Mouse (Mus musculus) embryonic facial prominence, embryonic 14.5 days (tissue): Measurements from ENCODE around the gene Plaur. TPM values are rescaled to one million over a fixed set of nuclear protein-coding genes. Genes with fewer than 3 reads are reported as not detected.
A peak's percentile ranks its signal among the peaks of the same experiment; 100 is the strongest.
"Not testable (repeated sequence)": the region's sequence is repeated elsewhere in the genome, so short reads cannot be mapped to it uniquely, and the experiment has no call there.

ENCODE experiments used
- ATAC-seq: fragments of 200-750 bp; cut with Nextera tagmentation; 2 replicates; pipeline ENCODE4 v1.8.0; 2017; ENCODE audit warnings: low read depth, moderate number of reproducible peaks, moderate TSS enrichment
- DNase-seq: peaks from one replicate; pipeline ENCODE4 v3.0.0-alpha.2; 2015; ENCODE audit warnings: low spot score
- H3K27ac ChIP-seq: fragments of 300-500 bp; sonication (generic); replicated peaks from 2 replicates; pipeline ENCODE4 v1.5.1; 2014; ENCODE audit warnings: low read depth, mild to moderate bottlenecking, low read length, moderate library complexity
- H3K27me3 ChIP-seq: fragments of 300-500 bp; sonication (generic); replicated peaks from 2 replicates; pipeline ENCODE4 v1.6.1; 2014; ENCODE audit warnings: low read length; ENCODE audit not compliant: control insufficient read depth, insufficient read depth
- H3K36me3 ChIP-seq: fragments of 300-500 bp; sonication (generic); 2 replicates; pipeline ENCODE4 v1.6.1; 2014; ENCODE audit warnings: low read length, mixed read lengths; ENCODE audit not compliant: control insufficient read depth, insufficient read depth
- H3K4me1 ChIP-seq: fragments of 300-500 bp; sonication (generic); 2 replicates; pipeline ENCODE4 v1.6.1; 2014; ENCODE audit warnings: antibody characterized with exemption, low read length; ENCODE audit not compliant: control insufficient read depth, insufficient read depth
- H3K4me2 ChIP-seq: fragments of 300-500 bp; sonication (generic); 2 replicates; pipeline ENCODE4 v1.6.1; 2014; ENCODE audit warnings: low read depth, mild to moderate bottlenecking, low read length, moderate library complexity, mixed read lengths
- H3K4me3 ChIP-seq: fragments of 300-500 bp; sonication (generic); 2 replicates; pipeline ENCODE4 v1.5.1; 2014; ENCODE audit warnings: low read depth, mild to moderate bottlenecking, low read length
- H3K9ac ChIP-seq: fragments of 300-500 bp; sonication (generic); 2 replicates; pipeline ENCODE4 v1.6.1; 2014; ENCODE audit warnings: low read depth, mild to moderate bottlenecking, low read length, moderate library complexity, mixed read lengths
- H3K9me3 ChIP-seq: fragments of 300-500 bp; sonication (generic); 2 replicates; pipeline ENCODE4 v1.6.1; 2016; ENCODE audit warnings: low read length; ENCODE audit not compliant: control insufficient read depth
- WGBS: fragments of 180-500 bp; shearing (Covaris S2); extraction: QIAGEN DNeasy Blood & Tissue Kit; methylation state at CpG from one replicate; pipeline ENCODE4 v1.1.7; 2014; 5-methylcytosine and 5-hydroxymethylcytosine counted together
- polyA plus RNA-seq: library from polyadenylated mRNA; unstranded; fragments of >200 nt; fragmentation: Nextera tagmentation; extraction: Ambion mirVana; gene quantifications from 2 replicates; pipeline ENCODE4 v1.2.1, GENCODE M21; 2014

Plaur gene
- polyA plus RNA-seq, 1 experiment from 2014 or later = 12.2 TPM

DNA sequence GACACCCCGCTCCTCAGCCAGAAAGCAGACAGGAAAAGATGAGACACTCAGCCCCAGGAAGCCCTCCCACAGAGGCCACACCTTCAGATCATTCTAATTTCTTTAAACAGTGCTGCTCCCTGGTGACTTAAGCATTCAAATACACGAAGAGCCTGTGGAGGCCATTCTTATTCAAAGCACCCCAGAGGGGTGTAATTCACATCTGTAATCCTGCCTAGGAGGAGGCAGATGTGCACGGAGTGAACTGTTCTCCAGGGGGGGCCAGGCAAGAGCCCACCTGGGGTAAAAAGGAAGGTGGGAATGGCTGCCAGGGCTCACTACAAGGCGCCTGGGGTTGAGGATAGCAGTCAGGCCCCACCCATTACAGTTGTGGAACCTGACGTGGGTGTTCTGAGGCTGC lies 54.8 kb downstream of the Plaur start:
- H3K4me1 ChIP-seq = no peaks in the 10 kb centered on the region
- no peaks in the 10 kb centered on the region for H3K9me3 ChIP-seq
- DNase-seq = no peak
- ATAC-seq = peak; percentile 31; the same call in 1 of the 2 replicates
- no peaks in the 10 kb centered on the region for H3K27me3 ChIP-seq
- peaks cover 23% of the 10 kb centered on the region; the same call in 1 of the 2 replicates for H3K36me3 ChIP-seq
- 53% methylated on average over 5 of the region's 5 CpGs for WGBS
- H3K4me3 ChIP-seq = no peak overlapping the region
- no peak overlapping the region for H3K27ac ChIP-seq
- H3K9ac ChIP-seq = no peak overlapping the region
- H3K4me2 ChIP-seq = no peak overlapping the region

- 44% methylated on average over 6 of the region's 6 CpGs for WGBS
- Histone ChIP-seq H3K27ac (no peak overlapping the region), H3K4me1 (no peaks in the 10 kb centered on the region), H3K27me3 (no peaks in the 10 kb centered on the region), H3K4me2 (no peak overlapping the region), H3K36me3 (peaks cover 20% of the 10 kb centered on the region; the same call in 1 of the 2 replicates), H3K9ac (no peak overlapping the region), H3K4me3 (no peak overlapping the region), H3K9me3 (no peaks in the 10 kb centered on the region)
- DNase-seq = peak; percentile 40
- ATAC-seq = no peak
These were observed 55.4 kb downstream of the Plaur start for GRCm38 (mm10) chr7:24517654-24518053.

GRCm38 (mm10) chr7:24519130-24519529 lies 56.8 kb downstream of the Plaur start:
- H3K36me3 ChIP-seq = peaks cover 20% of the 10 kb centered on the region; the same call in 1 of the 2 replicates
- no peak overlapping the region for H3K9ac ChIP-seq
- H3K27ac ChIP-seq = no peak overlapping the region
- H3K4me1 ChIP-seq = no peaks in the 10 kb centered on the region
- no peaks in the 10 kb centered on the region for H3K9me3 ChIP-seq
- 35% methylated on average over 3 of the region's 3 CpGs for WGBS
- no peaks in the 10 kb centered on the region for H3K27me3 ChIP-seq
- DNase-seq (no peak), ATAC-seq (no peak)
- no peak overlapping the region for H3K4me2 ChIP-seq
- no peak overlapping the region for H3K4me3 ChIP-seq

- H3K9ac ChIP-seq, DNase-seq, H3K4me2 ChIP-seq, H3K27ac ChIP-seq, H3K27me3 ChIP-seq, H3K4me3 ChIP-seq, ATAC-seq, H3K9me3 ChIP-seq, H3K4me1 ChIP-seq: not testable (repeated sequence)
- WGBS = 85% methylated on average over 9 of the region's 10 CpGs
- H3K36me3 ChIP-seq = peaks cover 15% of the 10 kb centered on the region; the same call in 1 of the 2 replicates
These were observed 57.8 kb downstream of the Plaur start for GRCm38 (mm10) chr7:24520054-24520453.

- no peak overlapping the region for H3K4me3 ChIP-seq
- peak; percentile 17; the same call in 1 of the 2 replicates for ATAC-seq
- H3K36me3 ChIP-seq = no peaks in the 10 kb centered on the region
- H3K27ac ChIP-seq = no peak overlapping the region
- H3K9me3 ChIP-seq = no peaks in the 10 kb centered on the region
- no peak for DNase-seq
- H3K27me3 ChIP-seq = no peaks in the 10 kb centered on the region
- H3K9ac ChIP-seq = no peak overlapping the region
- H3K4me1 ChIP-seq = peaks cover 7% of the 10 kb centered on the region; the same call in 1 of the 2 replicates
- H3K4me2 ChIP-seq = no peak overlapping the region
- 51% methylated on average over 5 of the region's 5 CpGs for WGBS
These were observed 60.5 kb downstream of the Plaur start for GRCm38 (mm10) chr7:24522805-24523204.

GRCm38 (mm10) chr7:24523723-24524122 lies 61.4 kb downstream of the Plaur start:
- Histone ChIP-seq H3K27ac (no peak overlapping the region), H3K36me3 (no peaks in the 10 kb centered on the region), H3K9ac (no peak overlapping the region), H3K4me1 (peaks cover 7% of the 10 kb centered on the region; the same call in 1 of the 2 replicates), H3K4me3 (no peak overlapping the region), H3K27me3 (no peaks in the 10 kb centered on the region), H3K9me3 (no peaks in the 10 kb centered on the region), H3K4me2 (no peak overlapping the region)
- no peak for DNase-seq
- ATAC-seq = no peak
- WGBS = 84% methylated on average over 6 of the region's 6 CpGs

- Histone ChIP-seq H3K4me1 (peaks cover 14% of the 10 kb centered on the region), H3K9me3 (no peaks in the 10 kb centered on the region), H3K27me3 (no peaks in the 10 kb centered on the region), H3K4me3 (no peak overlapping the region), H3K27ac (no peak overlapping the region), H3K36me3 (no peaks in the 10 kb centered on the region), H3K4me2 (no peak overlapping the region), H3K9ac (no peak overlapping the region)
- no peak for ATAC-seq
- no peak for DNase-seq
- WGBS = 80% methylated on average over 6 of the region's 6 CpGs
These were observed 62.7 kb downstream of the Plaur start for GRCm38 (mm10) chr7:24524978-24525377.

Other genes with a start within 250 kb of the Plaur start
- gene Zfp109, start 224.9 kb upstream of the Plaur start, polyA plus RNA-seq = 3.6 and 4.5 TPM in 2 replicates
- gene Zfp108, start 207.7 kb upstream of the Plaur start, polyA plus RNA-seq = 4.3 and 5.6 TPM in 2 replicates
- 6.2 and 9.2 TPM in 2 replicates for gene Zfp93, start 192.1 kb upstream of the Plaur start, polyA plus RNA-seq
- gene Zfp61, start 161.3 kb upstream of the Plaur start, polyA plus RNA-seq = 29.8 and 29.9 TPM in 2 replicates
- gene Zfp94, start 145.8 kb upstream of the Plaur start, polyA plus RNA-seq = 8.5 and 12.1 TPM in 2 replicates
- gene Tescl, start 128.5 kb upstream of the Plaur start, polyA plus RNA-seq = not detected in 2 replicates
- 2.4 and 4.9 TPM in 2 replicates for gene Lypd5, start 113.3 kb upstream of the Plaur start, polyA plus RNA-seq
- gene Kcnn4, start 92.2 kb upstream of the Plaur start, polyA plus RNA-seq = 4.1 and 5.8 TPM in 2 replicates
- gene Smg9, start 62.9 kb upstream of the Plaur start, polyA plus RNA-seq = 17.6 and 19.9 TPM in 2 replicates
- gene Irgc1, start 10.2 kb upstream of the Plaur start, polyA plus RNA-seq = 0.16 and 0.36 TPM in 2 replicates
- gene Cadm4, start 19.5 kb downstream of the Plaur start, polyA plus RNA-seq = 2.6 and 2.8 TPM in 2 replicates
- 31.3 and 36.6 TPM in 2 replicates for gene Zfp428, start 44.5 kb downstream of the Plaur start, polyA plus RNA-seq
- 0.19 and 0.22 TPM in 2 replicates for gene AC161166.1, start 50.0 kb downstream of the Plaur start, polyA plus RNA-seq
- gene Irgq, start 68.2 kb downstream of the Plaur start, polyA plus RNA-seq = 11.4 and 12.0 TPM in 2 replicates
- gene Pinlyp, start 83.6 kb downstream of the Plaur start, polyA plus RNA-seq = 0.34 and 1.5 TPM in 2 replicates
- gene Xrcc1, start 83.8 kb downstream of the Plaur start, polyA plus RNA-seq = 88.4 and 97.9 TPM in 2 replicates
- gene Ethe1, start 125.1 kb downstream of the Plaur start, polyA plus RNA-seq = 25.5 and 25.6 TPM in 2 replicates
- gene Zfp575, start 125.2 kb downstream of the Plaur start, polyA plus RNA-seq = 4.3 and 4.6 TPM in 2 replicates
- gene Phldb3, start 148.3 kb downstream of the Plaur start, polyA plus RNA-seq = 0.43 and 0.60 TPM in 2 replicates
- 24.7 TPM in 2 replicates for gene Lypd3, start 174.1 kb downstream of the Plaur start, polyA plus RNA-seq
- not detected in 2 replicates for gene Tex101, start 214.2 kb downstream of the Plaur start, polyA plus RNA-seq
- gene BC049730, start 246.8 kb downstream of the Plaur start, polyA plus RNA-seq = not detected in 2 replicates